Mouse (Mus musculus): ENCODE results near the gene Olfr354.

The Olfr354 gene

DNA sequence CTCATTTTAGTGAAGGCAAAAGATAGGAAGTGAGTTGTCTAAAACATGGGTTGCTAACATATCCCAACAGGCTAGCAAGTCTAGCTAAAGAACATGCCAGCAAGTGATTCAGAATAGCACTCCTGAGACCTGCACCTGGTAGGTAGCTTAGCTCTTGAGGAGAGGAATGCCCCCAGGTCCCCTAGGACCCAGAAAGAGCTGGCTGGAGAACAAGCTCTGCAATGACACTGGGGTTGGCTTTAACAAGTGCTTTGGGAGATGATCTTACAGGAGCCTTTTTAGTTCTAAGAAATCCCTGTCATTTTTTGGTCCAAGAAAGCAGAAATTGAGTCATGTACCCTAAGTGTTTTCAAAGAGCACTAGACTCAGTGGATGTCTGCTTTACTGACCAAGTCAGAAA, at the start of gene Olfr354:
Gene Olfr354, plus strand, starts transcription at position 301 of the 400 bp plus-strand sequence.
- DNase-seq (ENCODE audit: low spot score) = no peak

GRCm38 (mm10) chr2:36862560-36862959, 42.9 kb upstream of the Olfr354 start, which contains the start of gene Olfr351:
Gene Olfr351 (minus strand): TSS chr2:36862660.
- DNase-seq (ENCODE audit: low spot score) = no peak

DNA sequence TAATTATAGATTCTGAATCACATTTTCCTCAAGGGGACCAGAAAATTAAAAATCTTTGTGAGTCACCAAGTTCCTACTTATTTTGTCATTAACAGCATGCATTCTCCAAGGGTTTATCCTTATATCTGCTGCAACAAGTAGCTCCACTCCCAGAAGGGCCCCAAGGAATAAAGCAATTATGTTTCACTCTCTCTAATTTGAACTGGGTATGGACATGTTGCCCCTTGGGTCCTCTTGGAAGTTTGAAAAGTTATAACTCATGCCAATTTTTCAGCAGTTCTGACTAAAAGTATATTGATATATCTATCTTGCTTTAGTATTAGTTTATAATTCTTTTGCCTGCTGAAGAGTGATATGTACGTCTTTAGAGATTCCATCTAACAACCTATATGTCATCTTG, 37.3 kb upstream of the Olfr354 start, which contains the start of gene Olfr352:
Gene Olfr352, plus strand, starts transcription at position 301 of the 400 bp plus-strand sequence.
- DNase-seq (ENCODE audit: low spot score) = no peak

DNA sequence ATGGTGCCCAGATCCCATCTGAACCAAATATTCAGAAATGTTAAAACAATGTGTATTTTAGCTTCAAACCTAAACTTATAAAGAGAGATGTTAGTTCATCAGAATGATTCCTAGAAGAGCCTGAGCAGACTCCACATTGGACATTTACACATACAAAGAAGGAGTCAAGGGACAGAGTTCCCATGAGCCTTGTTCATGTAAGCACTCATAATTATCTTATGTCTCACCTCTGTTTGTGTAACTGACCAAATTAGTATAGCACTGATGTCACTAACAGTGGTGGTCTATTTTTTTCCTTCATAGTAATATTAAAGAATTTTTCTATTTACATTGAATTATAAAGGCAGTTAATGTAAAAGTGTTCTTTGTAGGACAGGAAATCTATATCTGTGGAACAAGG, 12.6 kb upstream of the Olfr354 start, which contains the start of gene Olfr353:
Gene Olfr353, minus strand, starts transcription at position 101 of the 400 bp plus-strand sequence.
- DNase-seq (ENCODE audit: low spot score) = no peak

DNA sequence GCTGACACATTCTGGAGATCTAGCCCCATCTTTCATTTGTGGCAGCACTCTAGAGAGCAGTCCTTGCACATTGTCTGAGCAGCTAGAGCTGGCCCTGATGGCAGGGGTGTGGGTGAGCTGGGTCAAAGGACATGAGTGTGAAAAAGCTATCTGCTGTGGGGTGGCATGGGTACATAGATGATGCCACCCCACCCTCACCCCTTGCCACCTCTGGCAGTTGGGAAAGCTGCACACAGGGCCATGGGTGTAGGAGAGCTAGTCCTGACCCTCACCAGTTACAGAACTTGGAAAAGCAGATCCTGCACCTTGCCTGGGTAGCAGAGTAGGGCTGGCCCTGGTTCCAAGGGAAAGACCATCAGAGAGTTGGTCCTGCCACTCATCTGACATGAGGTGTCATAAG, 8.4 kb upstream of the Olfr354 start:
- DNase-seq (ENCODE audit: low spot score) = no peak

DNA sequence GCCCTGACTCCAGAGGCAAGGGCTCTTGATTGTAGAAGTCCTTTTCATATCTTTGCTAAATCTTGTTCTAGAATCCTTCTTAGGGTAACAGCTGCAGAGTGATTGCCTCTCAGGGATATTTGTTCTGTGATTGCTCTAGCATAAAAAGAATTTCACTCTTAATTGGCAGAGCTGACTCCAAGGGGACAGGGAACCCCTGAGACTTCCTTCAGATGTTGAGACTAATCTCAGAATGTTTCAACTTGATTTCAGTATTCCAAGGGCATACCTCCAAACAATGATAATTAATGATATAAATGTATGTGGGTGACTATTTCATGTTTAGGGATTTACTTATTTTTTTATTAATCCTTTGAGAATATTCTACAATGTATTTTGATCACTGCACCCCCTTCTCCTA, 23.3 kb downstream of the Olfr354 start, which contains the start of gene Olfr355:
Gene Olfr355, minus strand, starts transcription at position 101 of the 400 bp plus-strand sequence.
- no peak for DNase-seq (ENCODE audit: low spot score)

- no peak for DNase-seq (ENCODE audit: low spot score)
Observed at GRCm38 (mm10) chr2:36936821-36937220, 31.3 kb downstream of the Olfr354 start, which contains the start of gene Olfr356. Gene Olfr356 (plus strand): TSS chr2:36937121.
